Mouse (Mus musculus) liver, adult 2 months (tissue): ENCODE results near the gene Lim2. TPM values are rescaled to one million over a fixed set of nuclear protein-coding genes. Genes with fewer than 3 reads are reported as not detected.

Experiments used
- DNase-seq: peaks from one replicate; pipeline ENCODE4 v3.0.0-alpha.2; 2011; ENCODE audit warnings: low read depth, low spot score; ENCODE audit errors: extremely low read depth
- H3K27ac ChIP-seq: fragments of 200-500 bp; replicated peaks from 2 replicates; pipeline ENCODE4 v1.5.1; 2012; ENCODE audit warnings: low read depth, mild to moderate bottlenecking, control low read depth, inconsistent platforms, low read length; ENCODE audit not compliant: insufficient read depth
- H3K27me3 ChIP-seq: fragments of 200-500 bp; 2 replicates; pipeline ENCODE4 v1.6.1; 2012; ENCODE audit warnings: mild to moderate bottlenecking, moderate library complexity, low read length, inconsistent platforms; ENCODE audit not compliant: control insufficient read depth, insufficient read depth
- H3K36me3 ChIP-seq: fragments of 200-500 bp; 2 replicates; pipeline ENCODE4 v1.6.1; 2012; ENCODE audit warnings: low read length, inconsistent platforms; ENCODE audit not compliant: control insufficient read depth, insufficient read depth
- H3K4me1 ChIP-seq: fragments of 200-500 bp; 2 replicates; pipeline ENCODE4 v1.6.1; 2011; ENCODE audit warnings: low read length; ENCODE audit not compliant: control insufficient read depth, insufficient read depth
- H3K4me3 ChIP-seq: fragments of 200-500 bp; 2 replicates; pipeline ENCODE4 v1.5.1; 2011; ENCODE audit warnings: low read depth, mild to moderate bottlenecking, control low read depth, low read length, moderate library complexity; ENCODE audit not compliant: insufficient read depth
- H3K79me2 ChIP-seq: fragments of 200-500 bp; 2 replicates; pipeline ENCODE4 v1.6.1; 2012; ENCODE audit warnings: inconsistent platforms, mild to moderate bottlenecking, low read length, moderate library complexity; ENCODE audit not compliant: control insufficient read depth, insufficient read depth
- H3K9ac ChIP-seq: fragments of 200-500 bp; 2 replicates; pipeline ENCODE4 v1.6.1; 2012; ENCODE audit warnings: low read depth, mild to moderate bottlenecking, control low read depth, inconsistent platforms, low read length
- CTCF ChIP-seq: fragments of 200-500 bp; IDR thresholded peaks from 2 replicates; pipeline ENCODE4 v1.5.1; 2011; ENCODE audit warnings: low read depth, low read length, control low read depth
- POLR2A ChIP-seq: fragments of 200-500 bp; IDR thresholded peaks from 2 replicates; pipeline ENCODE4 v1.6.1; 2011; ENCODE audit warnings: low read length, control low read depth; ENCODE audit not compliant: insufficient read depth; ENCODE audit errors: extremely low read depth
- WGBS: fragments of 180-500 bp; shearing (Covaris S2); methylation state at CpG from one replicate; pipeline ENCODE4 v1.1.7; 2018; 5-methylcytosine and 5-hydroxymethylcytosine counted together
- polyA plus RNA-seq: library from polyadenylated mRNA; depleted of rRNA; stranded (reverse); fragments of >200 nt; gene quantifications from 2 replicates; pipeline ENCODE4 v1.2.3, GENCODE M21; 2012
- total RNA-seq: library from RNA; depleted of rRNA; stranded (reverse); fragments of >200 nt; gene quantifications from 2 replicates; pipeline ENCODE4 v1.2.3, GENCODE M21; 2014

The Lim2 gene
- total and polyA plus RNA-seq, 2 experiments, result not detected

- DNase-seq, result no peak
- Histone ChIP-seq H3K79me2 (no peaks in the 10 kb centered on the region), H3K4me1 (no peaks in the 10 kb centered on the region), H3K27ac (no peak overlapping the region), H3K36me3 (no peaks in the 10 kb centered on the region), H3K27me3 (no peaks in the 10 kb centered on the region), H3K9ac (no peak overlapping the region), H3K4me3 (no peak overlapping the region)
- TF ChIP-seq CTCF (no peak), POLR2A (no peak)
- WGBS, result 52% methylated on average over 4 of the region's 4 CpGs
Observed at GRCm38 (mm10) chr7:43429500-43429899, 2.0 kb downstream of the Lim2 start.

- DNase-seq, result no peak
- Histone ChIP-seq H3K27me3 (no peaks in the 10 kb centered on the region), H3K4me1 (no peaks in the 10 kb centered on the region), H3K79me2 (no peaks in the 10 kb centered on the region), H3K4me3 (no peak overlapping the region), H3K27ac (no peak overlapping the region), H3K36me3 (no peaks in the 10 kb centered on the region), H3K9ac (no peak overlapping the region)
- TF ChIP-seq CTCF (no peak), POLR2A (no peak)
- 73% methylated on average over 4 of the region's 4 CpGs for WGBS
Observed at GRCm38 (mm10) chr7:43432891-43433290, 5.4 kb downstream of the Lim2 start.

GRCm38 (mm10) chr7:43434676-43435075, 7.2 kb downstream of the Lim2 start:
- Histone ChIP-seq H3K4me3 (no peak overlapping the region), H3K79me2 (no peaks in the 10 kb centered on the region), H3K36me3 (no peaks in the 10 kb centered on the region), H3K27ac (no peak overlapping the region), H3K4me1 (no peaks in the 10 kb centered on the region), H3K9ac (no peak overlapping the region), H3K27me3 (no peaks in the 10 kb centered on the region)
- no peak for DNase-seq
- 91% methylated on average over 5 of the region's 5 CpGs for WGBS
- TF ChIP-seq POLR2A, result no peak
- no peak for TF ChIP-seq CTCF

- no peaks in the 10 kb centered on the region for H3K27me3 ChIP-seq
- no peak for TF ChIP-seq POLR2A
- TF ChIP-seq CTCF, result no peak
- H3K4me1 ChIP-seq, result no peaks in the 10 kb centered on the region
- DNase-seq, result no peak
- no peaks in the 10 kb centered on the region for H3K36me3 ChIP-seq
- H3K79me2 ChIP-seq, result no peaks in the 10 kb centered on the region
- WGBS, result 79% methylated on average over 10 of the region's 10 CpGs
- H3K27ac ChIP-seq, result no peak within 1 kb of the TSS
- no peak within 1 kb of the TSS for H3K9ac ChIP-seq
- no peak within 1 kb of the TSS for H3K4me3 ChIP-seq
Observed at GRCm38 (mm10) chr7:43436341-43437255, 9.1 kb downstream of the Lim2 start, which contains the start of gene Nkg7. TSS of gene Nkg7 (plus strand) at chr7:43437073.

GRCm38 (mm10) chr7:43438611-43439010, 11.1 kb downstream of the Lim2 start:
- H3K9ac ChIP-seq, result no peak overlapping the region
- peaks cover 3% of the 10 kb centered on the region; the same call in 1 of the 2 replicates for H3K4me1 ChIP-seq
- TF ChIP-seq POLR2A (no peak), CTCF (no peak)
- no peaks in the 10 kb centered on the region for H3K27me3 ChIP-seq
- no peaks in the 10 kb centered on the region for H3K36me3 ChIP-seq
- WGBS, result 90% methylated on average over 4 of the region's 4 CpGs
- H3K4me3 ChIP-seq, result no peak overlapping the region
- H3K79me2 ChIP-seq, result no peaks in the 10 kb centered on the region
- DNase-seq, result no peak
- H3K27ac ChIP-seq, result no peak overlapping the region

- DNase-seq, result no peak
- Histone ChIP-seq H3K27me3 (no peaks in the 10 kb centered on the region), H3K79me2 (peaks cover 13% of the 10 kb centered on the region; the same call in 1 of the 2 replicates), H3K27ac (no peak within 1 kb of the TSS), H3K9ac (no peak within 1 kb of the TSS), H3K4me3 (no peak within 1 kb of the TSS), H3K4me1 (peaks cover 4% of the 10 kb centered on the region), H3K36me3 (no peaks in the 10 kb centered on the region)
- TF ChIP-seq POLR2A, result no peak
- TF ChIP-seq CTCF, result no peak
- 66% methylated on average over 6 of the region's 6 CpGs for WGBS
Observed at GRCm38 (mm10) chr7:43440482-43440881, 13.0 kb downstream of the Lim2 start, which contains the start of gene Cldnd2. TSS of gene Cldnd2 (plus strand) at chr7:43440782.
